Mouse (Mus musculus) neural tube, embryonic 11.5 days (tissue): ENCODE measurements at regions not wholly inside any gene's neighbourhood (a gene's known extent, or its start where the extent isn't known, plus 50 kb on each side); places are given as distances from the start of the nearest gene placed in this dataset.

ENCODE experiments used
- ATAC-seq: fragments of 200-750 bp; cut with Nextera tagmentation; 2 replicates; pipeline ENCODE4 v1.8.0; 2017; ENCODE audit warnings: moderate number of reproducible peaks, mild to moderate bottlenecking, moderate TSS enrichment, moderate library complexity; ENCODE audit not compliant: insufficient read depth, low FRiP score, low TSS enrichment
- DNase-seq: peaks from one replicate; pipeline ENCODE4 v3.0.0-alpha.2; 2015; ENCODE audit warnings: low spot score
- H3K27ac ChIP-seq: fragments of 300-500 bp; sonication (generic); 2 replicates; pipeline ENCODE4 v1.5.1; 2014; ENCODE audit warnings: low read depth, mild to moderate bottlenecking, low read length
- H3K27me3 ChIP-seq: fragments of 300-500 bp; sonication (generic); 2 replicates; pipeline ENCODE4 v1.6.1; 2014; ENCODE audit warnings: mild to moderate bottlenecking, low read length, mixed read lengths; ENCODE audit not compliant: control insufficient read depth, insufficient read depth
- H3K36me3 ChIP-seq: fragments of 300-500 bp; sonication (generic); 2 replicates; pipeline ENCODE4 v1.6.1; 2014; ENCODE audit warnings: mild to moderate bottlenecking, low read length, moderate library complexity, mixed read lengths; ENCODE audit not compliant: control insufficient read depth, insufficient read depth
- H3K4me1 ChIP-seq: fragments of 300-500 bp; sonication (generic); 2 replicates; pipeline ENCODE4 v1.6.1; 2014; ENCODE audit warnings: low read length, mixed read lengths; ENCODE audit not compliant: control insufficient read depth, insufficient read depth
- H3K4me2 ChIP-seq: fragments of 300-500 bp; sonication (generic); 2 replicates; pipeline ENCODE4 v1.6.1; 2014; ENCODE audit warnings: low read depth, mild to moderate bottlenecking, moderate library complexity
- H3K4me3 ChIP-seq: fragments of 300-500 bp; sonication (generic); 2 replicates; pipeline ENCODE4 v1.5.1; 2014; ENCODE audit warnings: low read depth, low read length
- H3K9ac ChIP-seq: fragments of 300-500 bp; sonication (generic); 2 replicates; pipeline ENCODE4 v1.6.1; 2014; ENCODE audit warnings: mild to moderate bottlenecking, low read length
- H3K9me3 ChIP-seq: fragments of 300-500 bp; sonication (generic); 2 replicates; pipeline ENCODE4 v1.6.1; 2016; ENCODE audit warnings: low read length; ENCODE audit not compliant: control insufficient read depth
- WGBS: fragments of 180-500 bp; shearing (Covaris S2); extraction: QIAGEN DNeasy Blood & Tissue Kit; methylation state at CpG from one replicate; pipeline ENCODE4 v1.1.7; 2014; 5-methylcytosine and 5-hydroxymethylcytosine counted together

DNA sequence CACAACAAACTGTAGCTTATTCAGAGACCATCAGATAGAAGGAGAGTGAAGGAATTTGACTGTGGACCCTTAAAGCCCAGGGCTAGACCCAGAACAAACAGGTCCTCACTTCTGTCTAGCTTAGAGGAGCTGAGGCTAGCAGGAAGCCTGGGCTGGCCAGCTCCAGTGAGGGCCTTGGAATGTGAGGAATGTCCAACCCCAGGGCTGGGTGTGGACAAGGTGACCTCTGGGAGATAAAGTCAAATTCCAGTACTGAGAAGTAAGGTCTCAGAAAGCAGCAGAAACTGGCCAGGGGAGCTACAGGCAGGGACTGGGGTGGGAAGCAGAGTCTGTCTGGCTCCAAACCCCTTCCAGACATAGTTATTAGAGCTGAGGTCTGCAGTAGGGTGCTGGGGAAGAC is 51.0 kb upstream of the Ssbp3 start:
- 0 out of 2 replicates have a peak overlapping the region, but pooled peaks have one; percentile 4 for H3K27ac ChIP-seq
- H3K9ac ChIP-seq: no peak overlapping the region
- no peak overlapping the region for H3K4me2 ChIP-seq
- H3K9me3 ChIP-seq: no peaks in the 10 kb centered on the region
- H3K4me1 ChIP-seq: peaks cover 23% of the 10 kb centered on the region
- ATAC-seq (no peak), DNase-seq (no peak)
- no peaks in the 10 kb centered on the region for H3K36me3 ChIP-seq
- H3K27me3 ChIP-seq: no peaks in the 10 kb centered on the region
- H3K4me3 ChIP-seq: no peak overlapping the region

DNA sequence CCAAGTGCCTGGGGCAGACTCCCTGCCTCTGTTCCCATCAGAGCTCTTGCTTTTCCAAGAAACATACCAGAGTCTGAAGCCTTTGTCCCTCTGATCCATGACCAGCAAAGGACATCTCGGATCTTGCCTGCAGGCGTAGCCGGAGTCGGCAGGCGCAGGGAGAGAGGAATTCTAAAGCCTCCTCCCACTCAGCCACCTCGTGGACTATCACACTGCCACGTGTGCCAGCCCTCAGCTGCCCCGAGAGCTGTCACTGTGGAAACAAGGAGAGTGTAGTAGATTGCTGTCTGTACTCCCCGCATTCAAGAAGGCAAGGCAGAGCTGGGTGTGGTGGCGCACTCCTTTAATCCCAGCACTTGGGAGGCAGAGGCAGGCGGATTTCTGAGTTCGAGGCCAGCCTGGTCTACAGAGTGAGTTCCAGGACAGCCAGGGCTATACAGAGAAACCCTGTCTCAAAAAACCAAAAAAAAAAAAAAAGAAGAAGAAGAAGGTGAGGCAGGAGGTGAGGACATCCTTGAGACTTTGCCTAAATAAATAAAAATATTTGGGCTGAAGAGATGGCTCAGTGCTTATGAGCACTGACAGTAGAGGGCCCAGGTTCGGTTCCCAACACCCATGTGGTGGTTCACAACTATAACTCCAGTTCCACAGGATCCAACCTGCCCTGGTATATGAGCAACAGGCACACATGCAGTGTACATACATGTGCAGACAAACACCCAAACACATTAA is 52.0 kb upstream of the Ssbp3 start:
- no peak overlapping the region for H3K4me3 ChIP-seq
- no peak overlapping the region for H3K4me2 ChIP-seq
- no peaks in the 10 kb centered on the region for H3K36me3 ChIP-seq
- 80% methylated on average over 13 of the region's 13 CpGs for WGBS
- H3K27me3 ChIP-seq: no peaks in the 10 kb centered on the region
- DNase-seq (no peak), ATAC-seq (no peak)
- peaks cover 25% of the 10 kb centered on the region for H3K4me1 ChIP-seq
- H3K9ac ChIP-seq: no peak overlapping the region
- no peaks in the 10 kb centered on the region for H3K9me3 ChIP-seq
- H3K27ac ChIP-seq: no peak overlapping the region

- DNase-seq (peak; percentile 53), ATAC-seq (peak; percentile 56; the same call in 1 of the 2 replicates)
- Histone ChIP-seq H3K4me3 (no peak overlapping the region), H3K27me3 (no peaks in the 10 kb centered on the region), H3K9me3 (no peaks in the 10 kb centered on the region), H3K36me3 (no peaks in the 10 kb centered on the region), H3K9ac (no peak overlapping the region), H3K27ac (no peak overlapping the region), H3K4me2 (peak overlapping the region; percentile 12; the same call in 1 of the 2 replicates), H3K4me1 (peaks cover 20% of the 10 kb centered on the region)
- 5% methylated on average over 19 of the region's 19 CpGs for WGBS
Observed at GRCm38 (mm10) chr4:106855771-106856170, 51.0 kb upstream of the Acot11 start.

- peaks cover 20% of the 10 kb centered on the region for H3K4me1 ChIP-seq
- WGBS: 5% methylated on average over 15 of the region's 15 CpGs
- H3K9ac ChIP-seq: peak overlapping the region; percentile 29
- H3K27me3 ChIP-seq: no peaks in the 10 kb centered on the region
- no peaks in the 10 kb centered on the region for H3K36me3 ChIP-seq
- peak overlapping the region; percentile 9; the same call in 1 of the 2 replicates for H3K27ac ChIP-seq
- peak overlapping the region; percentile 19 for H3K4me2 ChIP-seq
- H3K4me3 ChIP-seq: no peak overlapping the region; the same call in 1 of the 2 replicates
- ATAC-seq: peak; percentile 61
- no peaks in the 10 kb centered on the region for H3K9me3 ChIP-seq
- peak; percentile 49 for DNase-seq
Observed at GRCm38 (mm10) chr4:106854361-106855309, 49.8 kb upstream of the Acot11 start.
